Mouse (Mus musculus): ENCODE measurements at regions not wholly inside any gene's neighbourhood (a gene's known extent, or its start where the extent isn't known, plus 50 kb on each side); places are given as distances from the start of the nearest gene placed in this dataset.

- intact Hi-C loops (cut with DNase I): loop anchor here (2.0 kb wide), 1 partner anchor 46 kb away; no protein-coding TSS in a partner anchor
Measured at GRCm38 (mm10) chr2:96234613-96235012, 83.4 kb upstream of the Lrrc4c start.

GRCm38 (mm10) chr2:96239246-96239645 is 78.7 kb upstream of the Lrrc4c start:
- intact Hi-C loops (cut with DNase I): no loop called here

- intact Hi-C loops (cut with DNase I): no loop called here
Measured at GRCm38 (mm10) chr2:96240543-96241090, 77.4 kb upstream of the Lrrc4c start.

GRCm38 (mm10) chr2:96253661-96254060 is 64.3 kb upstream of the Lrrc4c start:
- intact Hi-C loops (cut with DNase I): no loop called here

- intact Hi-C loops (cut with DNase I): no loop called here
Measured at GRCm38 (mm10) chr2:96256491-96256890, 61.5 kb upstream of the Lrrc4c start.
